Mouse (Mus musculus): ENCODE results near the gene Gatb. TPM values are rescaled to one million over a fixed set of nuclear protein-coding genes. Genes with fewer than 3 reads are reported as not detected.

The Gatb gene
- polyA plus RNA-seq, 1 experiment = 11.4 TPM

DNA sequence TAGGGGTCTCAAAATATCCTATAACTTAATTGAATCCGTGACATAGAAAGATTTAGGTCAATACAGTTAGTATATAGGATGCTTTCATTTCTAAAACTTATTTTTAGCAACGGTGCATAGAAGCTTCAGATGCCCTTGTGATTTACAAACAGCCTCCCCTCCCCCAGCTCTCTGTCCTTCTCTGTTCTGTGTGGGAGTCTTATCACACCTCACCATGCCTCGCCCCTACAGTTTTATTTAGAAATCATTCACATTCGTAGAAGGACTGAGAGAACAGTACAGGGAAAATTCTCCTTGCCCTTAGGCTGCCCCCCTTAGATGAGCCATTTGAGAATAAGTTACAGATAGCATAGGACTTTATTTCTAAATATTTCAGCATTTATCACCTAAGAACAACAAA is 18.1 kb downstream of the Gatb start:
- peaks cover 21% of the 10 kb centered on the region for H3K4me1 ChIP-seq (ENCODE audit: control insufficient read depth, insufficient read depth, low read length)
- TF ChIP-seq CTCF (IDR thresholded peaks at IDR 0.05; ENCODE audit: low read depth, low read length) (no peak), POLR2A (IDR thresholded peaks at IDR 0.05; ENCODE audit: borderline replicate concordance, low read depth, low read length) (no peak)
- H3K4me3 ChIP-seq (ENCODE audit: insufficient read depth, low read length) = no peak overlapping the region

DNA sequence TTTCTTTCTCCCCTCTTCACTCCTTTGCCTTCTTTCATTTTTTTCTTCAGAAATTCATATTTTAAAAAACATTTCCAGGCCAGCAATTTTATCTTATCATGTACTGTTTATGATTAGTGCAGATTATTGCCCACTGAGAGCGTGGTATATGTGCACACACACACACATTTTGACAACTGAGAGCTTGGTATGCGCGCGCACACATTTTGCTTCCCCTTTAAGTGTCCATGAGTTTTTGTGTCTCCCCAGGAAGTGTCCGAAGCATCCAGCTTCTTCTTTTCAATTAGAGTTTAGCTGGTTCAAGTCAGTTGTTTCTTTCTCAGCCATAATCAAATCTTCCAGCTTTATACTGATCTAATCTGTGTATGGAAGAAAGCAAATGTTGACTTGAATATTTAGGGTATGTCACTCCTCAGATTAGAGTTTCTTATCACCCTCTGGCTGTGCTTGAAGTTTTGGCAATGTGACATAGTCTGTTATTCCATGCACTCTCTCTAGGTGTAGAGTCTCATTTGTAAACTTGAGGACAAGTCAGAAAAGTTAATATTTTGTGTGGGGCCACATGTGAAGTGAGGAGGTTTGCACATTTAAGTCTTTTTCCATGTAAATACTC is 18.8 kb downstream of the Gatb start:
- TF ChIP-seq CTCF (IDR thresholded peaks at IDR 0.05; ENCODE audit: low read depth, low read length) = no peak
- no peak overlapping the region for H3K27ac ChIP-seq (ENCODE audit: insufficient read depth, low read depth, low read length)
- H3K4me1 ChIP-seq (ENCODE audit: control insufficient read depth, insufficient read depth, low read length) = peaks cover 15% of the 10 kb centered on the region
- no peak overlapping the region for H3K4me3 ChIP-seq (ENCODE audit: insufficient read depth, low read length)

More for the DNA sequence above, 18.1 kb downstream of the Gatb start:
- no peak overlapping the region for H3K27ac ChIP-seq (ENCODE audit: insufficient read depth, low read depth, low read length)

DNA sequence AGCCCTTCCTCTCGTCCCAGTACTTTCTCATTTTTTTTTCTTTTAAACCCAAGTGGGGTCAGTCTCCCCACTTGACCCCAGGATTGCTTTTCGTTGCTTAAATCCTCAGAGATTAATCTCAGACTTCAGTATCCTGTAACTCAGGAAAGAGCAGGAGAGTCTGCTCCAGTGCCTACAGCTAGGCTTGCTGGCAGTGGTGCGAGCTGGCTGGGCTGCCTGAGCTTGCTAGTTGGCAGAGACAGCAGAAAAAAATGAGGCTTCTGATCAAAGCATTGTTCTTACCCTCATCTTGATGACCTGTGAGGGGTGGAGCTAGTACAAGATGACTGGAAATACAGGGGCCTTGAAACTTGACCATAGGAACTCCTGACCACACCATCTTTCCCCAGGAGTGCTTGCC is 20.5 kb downstream of the Gatb start:
- H3K4me3 ChIP-seq (ENCODE audit: insufficient read depth, low read length) = no peak overlapping the region
- TF ChIP-seq POLR2A (IDR thresholded peaks at IDR 0.05; ENCODE audit: borderline replicate concordance, low read depth, low read length) (no peak), CTCF (IDR thresholded peaks at IDR 0.05; ENCODE audit: low read depth, low read length) (no peak)
- H3K4me1 ChIP-seq (ENCODE audit: control insufficient read depth, insufficient read depth, low read length) = peaks cover 5% of the 10 kb centered on the region
- H3K27ac ChIP-seq (ENCODE audit: insufficient read depth, low read depth, low read length) = no peak overlapping the region

DNA sequence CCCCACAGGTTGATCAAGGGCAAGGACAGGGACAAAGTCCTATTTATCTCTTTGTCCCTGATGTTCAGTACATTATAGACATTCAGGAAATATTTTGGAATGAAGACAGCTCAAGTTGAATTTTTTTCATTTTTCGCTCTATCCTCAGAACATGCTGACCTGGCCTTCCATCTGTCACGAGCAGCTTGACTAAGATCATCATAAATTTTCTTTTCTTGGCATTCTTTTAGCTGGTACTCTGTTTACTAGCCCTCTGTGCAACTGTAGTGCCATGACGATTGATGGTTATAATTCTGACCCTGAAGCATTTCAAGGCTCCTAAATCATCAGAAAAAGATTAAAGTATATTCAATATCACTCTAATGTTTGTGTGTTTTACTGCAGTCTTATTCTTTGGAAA is 25.6 kb downstream of the Gatb start:
- TF ChIP-seq CTCF (IDR thresholded peaks at IDR 0.05; ENCODE audit: low read depth, low read length) (no peak), POLR2A (IDR thresholded peaks at IDR 0.05; ENCODE audit: borderline replicate concordance, low read depth, low read length) (no peak)
- peaks cover 5% of the 10 kb centered on the region for H3K4me1 ChIP-seq (ENCODE audit: control insufficient read depth, insufficient read depth, low read length)
- H3K27ac ChIP-seq (ENCODE audit: insufficient read depth, low read depth, low read length) = no peak overlapping the region
- no peak overlapping the region for H3K4me3 ChIP-seq (ENCODE audit: insufficient read depth, low read length)

DNA sequence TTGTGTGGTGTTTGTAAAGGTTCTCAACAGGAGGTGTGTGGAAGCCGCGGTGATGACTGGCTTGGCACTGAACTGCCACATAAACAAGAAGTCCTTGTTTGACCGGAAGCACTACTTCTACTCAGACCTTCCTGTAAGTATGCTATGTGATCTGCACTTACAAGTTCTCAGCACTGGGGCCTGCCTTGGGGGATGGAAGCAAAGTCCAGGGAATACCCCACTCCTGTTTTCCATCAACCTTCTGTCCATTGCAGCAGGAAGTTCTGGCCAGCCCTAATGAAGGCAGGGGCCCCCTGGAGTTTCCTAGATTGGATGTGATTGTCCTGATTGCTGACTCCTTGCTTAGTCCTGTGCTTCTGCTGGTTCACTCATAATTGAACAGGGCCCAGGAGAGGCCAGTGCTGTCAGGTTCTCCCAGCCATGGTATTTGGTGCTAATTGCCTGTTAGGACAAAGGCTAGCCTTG is 28.0 kb downstream of the Gatb start:
- Histone ChIP-seq H3K27ac (ENCODE audit: insufficient read depth, low read depth, low read length) (no peak overlapping the region), H3K4me1 (ENCODE audit: control insufficient read depth, insufficient read depth, low read length) (no peaks in the 10 kb centered on the region), H3K4me3 (ENCODE audit: insufficient read depth, low read length) (no peak overlapping the region)
- TF ChIP-seq CTCF (IDR thresholded peaks at IDR 0.05; ENCODE audit: low read depth, low read length) (no peak), POLR2A (IDR thresholded peaks at IDR 0.05; ENCODE audit: borderline replicate concordance, low read depth, low read length) (no peak)

GRCm38 (mm10) chr3:85603811-85604210 is 29.9 kb downstream of the Gatb start:
- H3K4me3 ChIP-seq (ENCODE audit: insufficient read depth, low read length) = no peak overlapping the region
- TF ChIP-seq POLR2A (IDR thresholded peaks at IDR 0.05; ENCODE audit: borderline replicate concordance, low read depth, low read length) (no peak), CTCF (IDR thresholded peaks at IDR 0.05; ENCODE audit: low read depth, low read length) (no peak)
- H3K4me1 ChIP-seq (ENCODE audit: control insufficient read depth, insufficient read depth, low read length) = no peaks in the 10 kb centered on the region
- no peak overlapping the region for H3K27ac ChIP-seq (ENCODE audit: insufficient read depth, low read depth, low read length)

DNA sequence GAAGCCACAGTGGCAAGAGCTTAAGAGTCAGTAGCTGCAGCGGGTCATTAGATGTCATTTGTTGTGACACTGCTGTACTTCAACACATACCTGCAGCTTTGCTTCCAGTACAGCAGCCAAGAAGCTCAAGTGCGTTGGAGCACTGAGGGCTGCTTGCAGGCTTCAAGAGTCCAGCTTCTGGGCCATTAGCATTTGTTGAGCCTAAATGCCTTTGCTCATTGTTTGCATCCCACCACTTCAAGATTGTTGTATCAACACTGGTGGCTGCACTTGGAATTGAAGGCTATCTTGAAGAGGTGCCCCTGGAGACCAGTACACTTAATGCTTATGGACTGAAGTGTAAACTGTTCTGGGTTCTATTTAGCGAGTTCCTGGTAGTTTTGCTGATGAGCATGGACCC is 33.0 kb downstream of the Gatb start:
- H3K4me1 ChIP-seq (ENCODE audit: control insufficient read depth, insufficient read depth, low read length) = no peaks in the 10 kb centered on the region
- TF ChIP-seq POLR2A (IDR thresholded peaks at IDR 0.05; ENCODE audit: borderline replicate concordance, low read depth, low read length) = no peak
- H3K4me3 ChIP-seq (ENCODE audit: insufficient read depth, low read length) = no peak overlapping the region
- no peak overlapping the region for H3K27ac ChIP-seq (ENCODE audit: insufficient read depth, low read depth, low read length)

- TF ChIP-seq POLR2A (IDR thresholded peaks at IDR 0.05; ENCODE audit: borderline replicate concordance, low read depth, low read length) = no peak
- no peak for TF ChIP-seq CTCF (IDR thresholded peaks at IDR 0.05; ENCODE audit: low read depth, low read length)
- Histone ChIP-seq H3K27ac (ENCODE audit: insufficient read depth, low read depth, low read length) (no peak overlapping the region), H3K4me3 (ENCODE audit: insufficient read depth, low read length) (no peak overlapping the region), H3K4me1 (ENCODE audit: control insufficient read depth, insufficient read depth, low read length) (no peaks in the 10 kb centered on the region)
Observed at GRCm38 (mm10) chr3:85607753-85608152, 33.8 kb downstream of the Gatb start.

DNA sequence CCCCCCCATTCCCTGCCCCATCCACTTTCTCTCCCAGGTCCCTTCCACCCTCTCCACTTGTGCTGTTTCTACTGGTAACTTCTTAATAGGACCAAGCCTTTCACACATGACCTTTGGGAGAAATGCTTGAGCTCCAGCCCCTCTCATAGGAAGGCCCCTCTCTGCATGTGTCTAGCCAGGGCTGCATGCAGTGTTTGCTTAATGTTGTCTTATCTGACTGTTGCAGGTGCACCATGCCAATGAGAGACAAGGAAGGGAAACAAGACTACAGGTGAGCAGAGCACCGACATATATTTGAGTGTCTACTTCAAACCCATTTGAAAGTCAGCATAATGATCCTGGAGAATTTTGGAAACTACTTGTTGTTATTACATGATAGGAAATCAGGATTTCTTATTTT is 42.5 kb downstream of the Gatb start:
- Histone ChIP-seq H3K4me1 (ENCODE audit: control insufficient read depth, insufficient read depth, low read length) (no peaks in the 10 kb centered on the region), H3K4me3 (ENCODE audit: insufficient read depth, low read length) (no peak overlapping the region), H3K27ac (ENCODE audit: insufficient read depth, low read depth, low read length) (no peak overlapping the region)
- TF ChIP-seq CTCF (IDR thresholded peaks at IDR 0.05; ENCODE audit: low read depth, low read length) (no peak), POLR2A (IDR thresholded peaks at IDR 0.05; ENCODE audit: borderline replicate concordance, low read depth, low read length) (no peak)

DNA sequence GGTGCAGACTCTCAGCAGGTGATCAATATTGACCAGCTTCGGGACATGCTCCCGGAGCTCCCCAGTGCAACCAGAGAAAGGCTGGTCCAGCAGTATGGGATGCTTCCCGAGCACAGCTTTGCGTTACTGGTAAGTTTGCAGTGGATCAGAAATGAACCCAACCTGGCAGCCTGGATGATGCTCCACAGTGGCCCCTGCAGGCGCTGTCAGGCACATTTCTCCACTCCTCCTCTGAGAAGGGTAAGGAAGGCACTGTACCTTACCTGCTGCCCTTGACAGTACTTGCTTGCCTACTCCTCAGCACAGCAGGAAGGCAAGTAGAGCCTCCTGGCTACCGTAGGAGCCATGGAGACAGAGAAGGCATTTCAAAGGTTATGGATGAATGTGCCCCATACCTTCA is 45.0 kb downstream of the Gatb start:
- Histone ChIP-seq H3K4me1 (ENCODE audit: control insufficient read depth, insufficient read depth, low read length) (no peaks in the 10 kb centered on the region), H3K4me3 (ENCODE audit: insufficient read depth, low read length) (no peak overlapping the region), H3K27ac (ENCODE audit: insufficient read depth, low read depth, low read length) (no peak overlapping the region)
- TF ChIP-seq CTCF (IDR thresholded peaks at IDR 0.05; ENCODE audit: low read depth, low read length) (0 out of 2 replicates have a peak, but pooled peaks have one; percentile 9), POLR2A (IDR thresholded peaks at IDR 0.05; ENCODE audit: borderline replicate concordance, low read depth, low read length) (no peak)

GRCm38 (mm10) chr3:85619345-85619744 is 45.4 kb downstream of the Gatb start:
- Histone ChIP-seq H3K4me1 (ENCODE audit: control insufficient read depth, insufficient read depth, low read length) (no peaks in the 10 kb centered on the region), H3K4me3 (ENCODE audit: insufficient read depth, low read length) (no peak overlapping the region), H3K27ac (ENCODE audit: insufficient read depth, low read depth, low read length) (no peak overlapping the region)
- TF ChIP-seq POLR2A (IDR thresholded peaks at IDR 0.05; ENCODE audit: borderline replicate concordance, low read depth, low read length) (no peak), CTCF (IDR thresholded peaks at IDR 0.05; ENCODE audit: low read depth, low read length) (no peak)

Data from bone marrow macrophage, adult 2 months (primary cell).